Comparison of ENCODE assay signal across 11 mouse cellular contexts in the genomic region with DNA sequence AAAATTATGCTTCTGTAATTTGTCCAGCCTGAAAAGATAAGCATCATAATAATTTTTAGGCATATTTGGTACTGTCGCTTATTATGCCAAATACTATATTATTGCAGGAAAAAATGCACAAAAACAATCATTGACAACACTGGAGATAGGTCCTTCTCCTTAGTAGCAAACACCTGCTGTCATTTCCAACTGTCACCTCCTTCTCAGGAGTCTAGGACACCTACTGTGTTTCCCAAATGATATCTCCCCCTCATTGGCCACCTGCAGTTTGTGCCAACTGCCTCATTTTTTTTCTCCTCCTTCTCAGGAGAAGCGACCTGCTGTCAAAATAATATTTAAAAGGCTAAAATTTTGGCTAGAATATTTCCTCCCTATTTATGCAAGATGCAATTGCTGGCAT.
"Had no signal": no experiment of that assay in that cellular context is flagged by ENCODE, and none has a peak within 500 bp of the region (broad histone marks: within the 10 kb centered on the region; RNA-seq: fewer than 3 reads in every experiment).

No protein-coding gene starts in this region.

- ATAC-seq: midbrain, embryonic 16.5 days had no signal

- H3K4me1 ChIP-seq: limb, embryonic 12.5 days; midbrain, embryonic 12.5 days; neural tube, embryonic 15.5 days had no signal

- H3K4me2 ChIP-seq: limb, embryonic 12.5 days; midbrain, embryonic 12.5 days; neural tube, embryonic 15.5 days had no signal

- H3K36me3 ChIP-seq: limb, embryonic 12.5 days; midbrain, embryonic 12.5 days; neural tube, embryonic 15.5 days had no signal

- DNase-seq: kidney, adult 11 months; kidney, postnatal 10 days; lung, adult 18-20 months; thymus, adult 18-20 months; thymus, postnatal 14 days had no signal

- H3K27me3 ChIP-seq: limb, embryonic 12.5 days; midbrain, embryonic 12.5 days; neural tube, embryonic 15.5 days had no signal

- H3K9me3 ChIP-seq: limb, embryonic 12.5 days; midbrain, embryonic 12.5 days; neural tube, embryonic 15.5 days had no signal

- H3K4me3 ChIP-seq: left cerebral cortex, adult 2 months; limb, embryonic 12.5 days; midbrain, embryonic 12.5 days; neural tube, embryonic 15.5 days had no signal

- H3K9ac ChIP-seq: limb, embryonic 12.5 days; liver, embryonic 14.5 days; midbrain, embryonic 12.5 days; neural tube, embryonic 15.5 days had no signal

- H3K27ac ChIP-seq: left cerebral cortex, adult 2 months; limb, embryonic 12.5 days; liver, embryonic 14.5 days; midbrain, embryonic 12.5 days; neural tube, embryonic 15.5 days had no signal
